Mouse (Mus musculus): ENCODE data around the gene Fam171a2.

DNA sequence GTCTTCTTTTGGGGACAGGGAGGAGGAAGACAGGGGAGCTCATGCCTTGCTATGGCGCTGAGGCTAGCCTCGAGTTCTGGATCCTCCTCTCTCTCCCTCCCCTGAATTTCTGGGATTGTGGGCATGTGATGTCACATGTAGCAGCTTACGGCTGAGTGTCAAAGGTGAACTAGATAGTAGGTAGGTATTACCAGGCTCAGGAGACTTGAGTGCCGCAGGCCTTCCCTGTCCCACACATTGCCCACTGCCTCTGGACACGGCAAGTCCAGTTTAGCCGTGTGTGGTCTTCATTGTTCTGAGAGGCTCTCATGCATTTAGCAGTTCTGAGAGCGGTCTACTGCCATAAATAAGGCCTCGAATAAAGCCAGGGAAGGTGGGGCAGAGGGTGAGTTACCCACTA is 34.4 kb downstream of the Fam171a2 start:
- TF ChIP-seq GATA1 (IDR thresholded peaks at IDR 0.05; ENCODE audit: borderline replicate concordance, low read length) (no peak), FLI1 (IDR thresholded peaks at IDR 0.05; ENCODE audit: low read length) (no peak)
